ENCODE assay signal across 8 mouse cellular contexts in genomic region chr4:49596846-49597182, GRCm38 (mm10). TPM values are rescaled to one million over a fixed set of nuclear protein-coding genes. Genes with fewer than 3 reads are reported as not detected.
DNase-seq lines count a peak whose midpoint lies in the region; ATAC-seq lines count a peak whose summit lies in the region.

No protein-coding gene starts in this region.

- no peaks in the 10 kb centered on the region for H3K9me3 ChIP-seq in forebrain, embryonic 12.5 days
- no peaks in the 10 kb centered on the region for H3K9me3 ChIP-seq in liver, embryonic 12.5 days (replicated peaks)

- no peaks in the 10 kb centered on the region for H3K36me3 ChIP-seq in forebrain, embryonic 12.5 days (replicated peaks)
- no peaks in the 10 kb centered on the region for H3K36me3 ChIP-seq in liver, embryonic 12.5 days

- H3K4me2 ChIP-seq in forebrain, embryonic 12.5 days = peak overlapping the region; percentile 84
- H3K4me2 ChIP-seq in liver, embryonic 12.5 days = peak overlapping the region; percentile 93

- intact Hi-C loops in left cerebral cortex, postnatal 4 days (cut with DNase I) = no loop called here

- peak overlapping the region; percentile 71 for H3K27ac ChIP-seq in brown adipose tissue, adult 24 weeks (replicated peaks; ENCODE audit: low read depth, low read length)
- H3K27ac ChIP-seq in forebrain, embryonic 12.5 days = peak overlapping the region; percentile 65; the same call in 1 of the 2 replicates
- H3K27ac ChIP-seq in liver, embryonic 12.5 days = peak overlapping the region; percentile 75; the same call in 1 of the 2 replicates

- H3K9ac ChIP-seq in forebrain, embryonic 12.5 days = peak overlapping the region; percentile 64
- H3K9ac ChIP-seq in liver, embryonic 12.5 days = peak overlapping the region; percentile 75

- ATAC-seq in forebrain, embryonic 12.5 days (ENCODE audit: low FRiP score) = no peak; the same call in 1 of the 2 replicates
- ATAC-seq in liver, embryonic 12.5 days = peak; percentile 51; the same call in 1 of the 2 replicates

- H3K4me3 ChIP-seq in brown adipose tissue, adult 24 weeks (ENCODE audit: insufficient read depth, low read depth, low read length) = peak overlapping the region; percentile 96
- H3K4me3 ChIP-seq in forebrain, embryonic 12.5 days (replicated peaks) = peak overlapping the region; percentile 83
- peak overlapping the region; percentile 78 for H3K4me3 ChIP-seq in liver, embryonic 12.5 days

- WGBS in forebrain, embryonic 12.5 days = under 1% methylated on average over 20 of the region's 20 CpGs
- 2% methylated on average over 20 of the region's 20 CpGs for WGBS in liver, embryonic 12.5 days (ENCODE audit: insufficient replicate concordance)

- no peaks in the 10 kb centered on the region for H3K4me1 ChIP-seq in brown adipose tissue, adult 24 weeks (ENCODE audit: control insufficient read depth, insufficient read depth, insufficient read length, low read length)
- 0 out of 2 replicates have a peak, but pooled peaks cover 10% of the 10 kb centered on the region for H3K4me1 ChIP-seq in forebrain, embryonic 12.5 days
- peaks cover 20% of the 10 kb centered on the region for H3K4me1 ChIP-seq in liver, embryonic 12.5 days

- peaks cover 6% of the 10 kb centered on the region; the same call in 1 of the 2 replicates for H3K27me3 ChIP-seq in forebrain, embryonic 12.5 days
- H3K27me3 ChIP-seq in liver, embryonic 12.5 days (replicated peaks) = no peaks in the 10 kb centered on the region

- peak; percentile 35 for DNase-seq in left cerebral cortex, postnatal 4 days
- no peak for DNase-seq in left cerebral cortex, adult 11 months (ENCODE audit: low spot score)
- DNase-seq in urinary bladder, postnatal 14 days (ENCODE audit: low spot score) = no peak
- no peak for DNase-seq in cerebellum, adult 11 months
- no peak for DNase-seq in kidney, adult 18-20 months

RNA-seq across cellular contexts. Expression of gene Tmem246, which starts 0.9 kb away (rescaled TPM):
- 10 to 100 TPM; 67.8 to 71.7 TPM for total RNA-seq in left cerebral cortex, postnatal 4 days (2021)
- 21.1 and 33.7 TPM in 2 replicates for polyA plus RNA-seq in brown adipose tissue, adult 24 weeks (2012; ENCODE audit: insufficient read depth, insufficient read length, missing spikeins)
- 21.7 TPM in 2 replicates for polyA plus RNA-seq in forebrain, embryonic 12.5 days (2016; fragmentation: Nextera tagmentation; extraction: Ambion mirVana)
- 13.3 and 14.6 TPM in 2 replicates for polyA plus RNA-seq in liver, embryonic 12.5 days (2016; fragmentation: Nextera tagmentation; extraction: Ambion mirVana)

RNA-seq across cellular contexts. Expression of gene Rnf20, which starts 35.0 kb away (rescaled TPM):
- 10 to 100 TPM; 84.4 to 85.8 TPM for total RNA-seq in left cerebral cortex, postnatal 4 days (2021)
- polyA plus RNA-seq in brown adipose tissue, adult 24 weeks (2012; ENCODE audit: insufficient read depth, insufficient read length, missing spikeins) = 19.0 and 21.0 TPM in 2 replicates
- 68.2 and 71.8 TPM in 2 replicates for polyA plus RNA-seq in forebrain, embryonic 12.5 days (2016; fragmentation: Nextera tagmentation; extraction: Ambion mirVana)
- 24.0 and 25.1 TPM in 2 replicates for polyA plus RNA-seq in liver, embryonic 12.5 days (2016; fragmentation: Nextera tagmentation; extraction: Ambion mirVana)

RNA-seq across cellular contexts. Expression of gene Aldob, which starts 47.5 kb away (rescaled TPM):
- total RNA-seq in left cerebral cortex, postnatal 4 days (2021) = under 1 TPM; 0.79 to 0.96 TPM
- polyA plus RNA-seq in brown adipose tissue, adult 24 weeks (2012; ENCODE audit: insufficient read depth, insufficient read length, missing spikeins) = 0.92 and 2.5 TPM in 2 replicates
- polyA plus RNA-seq in forebrain, embryonic 12.5 days (2016; fragmentation: Nextera tagmentation; extraction: Ambion mirVana) = 0.32 TPM in 1 of 2 replicates, not detected in the other
- polyA plus RNA-seq in liver, embryonic 12.5 days (2016; fragmentation: Nextera tagmentation; extraction: Ambion mirVana) = 54.0 and 57.6 TPM in 2 replicates

Comparison
In these comparisons a context has a peak if more than half of its experiments do, and no peak if none do; other contexts are left out.
1. RNA of gene Aldob, which starts 47.5 kb away (polyA plus RNA-seq): 54.0 to 57.6 TPM in liver, embryonic 12.5 days; 0.92 to 2.5 TPM in brown adipose tissue, adult 24 weeks and 0.32 TPM in forebrain, embryonic 12.5 days; every median in the first group is over 10 times any median in the second.
2. Peak in every context shown above with its lines, with median percentiles within 50 percentile points of each other: H3K27ac ChIP-seq and H3K4me3 ChIP-seq.